Mouse (Mus musculus) 3T3-L1 (cell line): ENCODE results near the gene AB124611.
"Not testable (repeated sequence)": the region's sequence is repeated elsewhere in the genome, so short reads cannot be mapped to it uniquely, and the experiment has no call there.

ENCODE experiments used
- DNase-seq: peaks from one replicate; pipeline ENCODE4 v3.0.0-alpha.2; 2015; ENCODE audit warnings: low read depth, low spot score

Gene AB124611

GRCm38 (mm10) chr9:21518690-21519089 lies 7.3 kb upstream of the AB124611 start:
- DNase-seq, result not testable (repeated sequence)

GRCm38 (mm10) chr9:21525142-21525936 lies 637 bp upstream of the AB124611 start:
- no peak for DNase-seq

- no peak for DNase-seq
Measured at GRCm38 (mm10) chr9:21526634-21526944, 613 bp downstream of the AB124611 start.

DNA sequence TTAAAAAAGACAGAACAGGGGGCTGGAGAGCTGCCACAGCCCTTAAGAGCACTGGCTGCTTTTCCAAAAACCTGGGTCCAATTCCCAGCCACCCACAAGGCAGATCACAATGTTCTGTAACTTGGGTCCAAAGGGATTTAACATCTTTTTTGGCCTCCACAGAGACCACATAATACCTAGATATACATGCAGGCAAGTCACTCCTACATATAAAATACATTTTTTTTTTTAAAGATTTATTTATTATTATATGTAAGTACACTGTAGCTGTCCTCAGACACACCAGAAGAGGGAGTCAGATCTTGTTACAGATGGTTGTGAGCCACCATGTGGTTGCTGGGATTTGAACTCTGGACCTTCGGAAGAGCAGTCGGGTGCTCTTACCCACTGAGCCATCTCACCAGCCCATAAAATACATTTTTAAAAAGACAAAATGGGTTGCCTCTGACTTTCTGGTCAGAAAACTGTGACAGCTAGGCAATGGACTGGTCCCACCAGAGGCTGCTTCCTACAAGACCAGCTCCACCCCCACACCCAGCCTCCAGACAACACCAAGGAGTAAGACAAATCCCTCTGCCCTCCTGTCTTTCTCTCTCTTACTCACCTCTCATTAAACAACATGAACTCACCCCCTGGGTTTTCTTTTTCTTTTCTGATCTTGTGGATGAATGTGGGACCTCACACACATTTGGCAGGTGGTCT lies 1.3 kb downstream of the AB124611 start:
- DNase-seq, result no peak

DNA sequence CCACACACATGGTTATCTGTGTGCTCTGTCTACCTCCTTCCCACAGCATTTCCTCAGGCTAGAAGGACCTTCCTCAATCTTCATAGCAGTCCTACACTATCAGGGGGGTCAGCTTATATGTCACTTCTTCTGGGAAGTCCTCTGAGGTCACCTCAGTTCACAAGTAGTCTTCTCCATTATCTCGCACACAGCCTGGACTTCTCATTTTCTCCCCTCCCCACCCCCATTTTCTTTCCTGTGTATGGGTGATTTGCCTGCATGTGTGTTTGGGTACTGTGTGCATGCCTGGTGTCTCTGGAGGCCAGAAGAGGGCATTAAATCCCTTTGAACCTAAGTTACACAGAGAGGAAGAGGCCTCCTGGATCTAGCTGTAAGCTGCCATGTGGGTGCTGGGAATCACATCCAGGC lies 1.9 kb downstream of the AB124611 start:
- no peak for DNase-seq

DNA sequence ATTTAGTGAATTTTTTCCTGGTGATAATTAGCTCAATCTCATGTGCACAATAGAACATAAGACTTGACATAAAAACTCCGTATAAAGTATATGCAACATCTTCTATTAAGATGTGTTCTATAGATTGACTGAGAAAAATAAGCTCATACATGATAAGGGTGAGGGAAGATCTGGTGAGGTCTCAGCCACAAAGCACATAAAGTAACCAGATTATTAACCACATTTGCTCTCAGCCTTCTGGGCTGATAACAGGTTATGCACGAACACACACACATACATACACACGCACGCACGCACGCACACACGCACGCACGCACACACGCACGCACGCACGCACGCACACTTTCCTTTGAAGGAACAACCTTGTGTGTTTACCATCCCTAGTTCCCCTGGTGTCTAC lies 10.5 kb downstream of the AB124611 start:
- no peak for DNase-seq

GRCm38 (mm10) chr9:21537009-21537408 lies 11.0 kb downstream of the AB124611 start:
- DNase-seq, result no peak

GRCm38 (mm10) chr9:21539981-21540753 lies 14.2 kb downstream of the AB124611 start:
- no peak for DNase-seq

DNA sequence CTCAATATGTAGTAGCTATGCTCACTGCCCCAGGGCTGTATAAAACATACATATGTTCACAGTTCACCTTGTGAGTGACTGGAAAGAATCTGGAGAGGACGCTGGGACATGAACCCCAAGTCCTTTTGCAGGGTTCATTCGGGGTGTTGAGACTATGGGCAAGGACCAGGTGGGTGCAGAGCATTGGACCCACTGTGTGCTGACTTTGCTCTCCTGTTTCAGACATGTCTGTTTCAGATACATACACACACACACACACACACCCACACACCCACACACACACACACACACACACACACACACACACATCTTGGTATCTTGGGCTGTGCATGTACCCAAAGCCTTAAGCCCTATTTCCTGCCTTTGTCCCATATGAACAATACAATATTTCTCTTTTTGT lies 16.0 kb downstream of the AB124611 start:
- DNase-seq, result not testable (repeated sequence)

DNA sequence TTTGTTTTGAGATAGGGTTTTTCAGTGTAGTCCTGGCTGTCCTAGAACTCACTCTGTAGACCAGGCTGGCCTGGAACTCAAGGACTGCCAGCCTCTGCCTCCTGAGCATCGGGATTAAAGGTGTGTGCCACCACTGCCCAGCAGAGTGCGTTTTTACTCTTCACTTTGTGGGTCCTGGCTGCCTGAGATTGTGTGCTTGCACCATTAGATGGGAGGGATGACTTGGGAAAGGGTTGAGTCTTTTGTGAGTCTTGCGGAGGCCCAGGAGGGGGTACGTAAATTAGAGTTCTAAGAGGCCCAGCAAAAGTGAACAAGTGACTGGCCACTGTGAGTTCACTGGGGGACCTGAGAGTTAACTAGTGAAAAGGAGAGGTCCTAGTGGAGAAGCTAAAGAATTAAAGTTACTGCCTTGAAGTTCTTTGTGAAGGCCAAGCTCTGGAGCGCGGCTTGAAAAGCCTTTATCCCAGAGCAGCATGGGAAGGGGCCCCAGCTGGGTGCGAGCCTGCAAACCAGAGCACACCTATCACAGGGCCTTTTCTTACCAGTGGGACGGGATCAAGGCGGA lies 19.5 kb downstream of the AB124611 start:
- no peak for DNase-seq

GRCm38 (mm10) chr9:21545916-21546788 lies 20.2 kb downstream of the AB124611 start:
- DNase-seq, result peak; percentile 98

DNA sequence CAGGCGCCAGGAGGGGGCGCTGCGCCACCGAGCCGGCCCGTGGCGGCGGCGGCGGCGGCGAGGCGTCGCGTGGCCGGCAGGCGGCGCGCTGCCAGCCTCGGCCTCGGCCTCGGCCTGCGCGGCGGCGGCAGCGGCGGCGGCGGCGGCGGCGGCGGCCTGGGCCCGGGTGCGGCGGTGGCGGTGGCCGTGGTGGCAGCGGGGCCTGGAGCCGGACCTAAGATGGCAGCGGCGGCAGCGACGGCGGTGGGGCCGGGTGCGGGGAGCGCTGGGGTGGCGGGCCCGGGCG lies 20.8 kb downstream of the AB124611 start, which contains the start of gene Carm1:
TSS of gene Carm1 (plus strand) at position 106 of the 286 bp plus-strand sequence.
- DNase-seq, result no peak

- peak; percentile 61 for DNase-seq
Measured at GRCm38 (mm10) chr9:21547075-21547941, 21.3 kb downstream of the AB124611 start.

DNA sequence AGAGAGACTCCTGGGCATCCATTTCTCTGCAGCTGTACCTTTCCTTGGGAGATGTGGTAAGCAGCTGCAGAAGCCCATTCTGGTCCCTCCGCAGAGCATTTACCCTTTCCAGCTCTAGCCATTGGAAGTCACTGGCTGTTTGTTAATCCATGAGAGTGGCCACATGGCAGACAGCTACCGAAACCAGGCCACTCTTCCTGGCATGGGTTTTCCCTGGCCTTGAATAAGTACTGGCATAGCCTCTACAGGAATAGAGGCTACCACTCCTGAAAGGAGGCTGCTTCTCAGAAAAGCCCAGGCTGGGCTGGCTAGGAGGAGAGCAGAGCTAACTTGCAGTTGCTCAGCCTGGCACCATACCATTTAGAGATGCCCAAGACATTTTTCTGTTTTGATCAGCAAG lies 25.1 kb downstream of the AB124611 start:
- DNase-seq, result no peak

DNA sequence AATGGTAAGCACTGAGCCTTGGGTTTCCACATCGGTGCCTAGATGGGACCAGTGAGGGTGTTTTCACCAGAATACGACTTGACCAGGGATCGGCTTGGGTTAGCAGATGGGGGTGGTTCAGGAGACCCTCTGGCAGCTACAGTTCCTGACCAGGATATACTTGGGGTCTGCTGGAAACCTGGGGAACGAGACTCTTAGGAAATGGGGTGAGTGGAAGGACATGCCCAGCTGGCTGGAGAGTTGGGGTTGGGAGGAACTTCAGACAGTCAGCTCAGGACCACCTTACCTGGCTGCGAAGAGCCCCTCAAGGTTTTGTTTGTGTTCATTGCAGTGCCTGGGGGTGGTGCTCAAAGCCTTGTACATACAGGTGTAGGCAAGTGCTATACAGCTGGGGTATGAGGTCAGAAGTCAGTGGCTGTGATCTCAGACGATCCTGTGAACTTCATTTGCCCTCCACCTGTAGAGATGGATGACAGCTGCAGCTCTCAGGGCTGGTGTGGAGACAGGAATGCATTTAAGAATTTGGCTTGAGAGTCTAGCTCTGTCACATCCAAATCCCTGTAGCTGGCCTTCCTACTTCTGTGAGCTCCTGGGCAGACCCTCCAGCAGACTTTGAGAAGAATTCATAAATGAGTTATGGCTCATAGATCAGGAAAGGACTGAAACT lies 27.8 kb downstream of the AB124611 start:
- no peak for DNase-seq

DNA sequence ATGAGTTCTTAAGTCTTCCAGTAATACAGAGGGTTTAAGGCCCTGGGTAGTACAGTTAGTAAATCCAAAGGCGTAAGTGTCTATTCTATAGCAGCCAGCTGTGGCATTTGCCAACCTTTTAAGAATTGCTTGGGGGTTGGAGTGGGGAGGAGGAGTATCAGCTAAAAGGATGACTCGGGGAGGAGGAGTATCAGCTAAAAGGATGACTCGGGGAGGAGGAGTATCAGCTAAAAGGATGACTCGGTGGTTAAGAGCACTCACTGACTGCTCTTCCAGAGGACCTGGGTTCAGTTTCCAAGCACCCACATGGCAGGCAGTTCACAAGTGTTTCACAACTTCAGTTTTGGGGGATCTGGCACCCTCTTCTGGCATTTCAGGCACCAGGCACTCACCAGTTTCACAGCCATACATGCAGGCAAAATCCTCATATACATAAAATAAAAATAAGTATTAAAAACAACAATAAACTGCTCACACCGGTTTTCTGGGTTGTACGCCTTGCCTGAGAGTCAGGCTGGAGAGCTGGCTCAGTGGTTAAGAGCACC lies 29.3 kb downstream of the AB124611 start:
- peak; percentile 35 for DNase-seq

DNA sequence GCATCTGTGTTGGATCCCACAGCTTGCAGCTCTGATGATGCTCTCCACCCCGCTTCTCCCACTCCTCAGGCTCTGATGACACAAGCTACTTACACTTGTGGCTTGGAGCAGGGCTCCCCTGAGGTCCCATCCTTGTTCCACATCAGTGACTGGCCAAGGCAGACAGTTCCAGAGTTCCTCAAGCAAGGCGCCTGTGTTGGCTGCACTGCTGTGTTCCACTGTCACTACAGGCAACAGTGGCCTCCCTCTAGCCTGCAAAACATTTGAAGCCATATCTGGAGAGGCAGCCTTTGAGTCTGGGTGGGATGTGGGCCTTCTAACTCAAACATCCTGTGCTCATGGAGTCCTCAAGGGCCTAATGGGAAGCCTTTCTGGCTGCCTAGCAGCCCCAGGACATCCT lies 31.0 kb downstream of the AB124611 start:
- no peak for DNase-seq

GRCm38 (mm10) chr9:21557556-21557955 lies 31.6 kb downstream of the AB124611 start:
- no peak for DNase-seq

GRCm38 (mm10) chr9:21558366-21558765 lies 32.4 kb downstream of the AB124611 start:
- DNase-seq, result no peak
